Mouse (Mus musculus): ENCODE measurements around the gene Tmem161b.
"Not testable (repeated sequence)": the region's sequence is repeated elsewhere in the genome, so short reads cannot be mapped to it uniquely, and the experiment has no call there.

The Tmem161b gene

GRCm38 (mm10) chr13:84221820-84222681, at the start of gene Tmem161b:
Tmem161b (plus strand) TSS chr13:84222296.
- DNase-seq (ENCODE audit: low spot score): peak; percentile 86

- DNase-seq (ENCODE audit: low spot score): not testable (repeated sequence)
Observed at GRCm38 (mm10) chr13:84185835-84186234, 36.3 kb upstream of the Tmem161b start.

GRCm38 (mm10) chr13:84192723-84193122, 29.4 kb upstream of the Tmem161b start:
- DNase-seq (ENCODE audit: low spot score): no peak

GRCm38 (mm10) chr13:84222682-84222992, 541 bp downstream of the Tmem161b start:
- no peak for DNase-seq (ENCODE audit: low spot score)

GRCm38 (mm10) chr13:84223018-84223417, 922 bp downstream of the Tmem161b start:
- no peak for DNase-seq (ENCODE audit: low spot score)

GRCm38 (mm10) chr13:84234019-84234418, 11.9 kb downstream of the Tmem161b start:
- DNase-seq (ENCODE audit: low spot score): no peak

GRCm38 (mm10) chr13:84236768-84237167, 14.7 kb downstream of the Tmem161b start:
- no peak for DNase-seq (ENCODE audit: low spot score)

GRCm38 (mm10) chr13:84238184-84238583, 16.1 kb downstream of the Tmem161b start:
- DNase-seq (ENCODE audit: low spot score): no peak

- no peak for DNase-seq (ENCODE audit: low spot score)
Observed at GRCm38 (mm10) chr13:84248065-84248464, 26.0 kb downstream of the Tmem161b start.

- no peak for DNase-seq (ENCODE audit: low spot score)
Observed at GRCm38 (mm10) chr13:84251295-84251694, 29.2 kb downstream of the Tmem161b start.

GRCm38 (mm10) chr13:84255047-84255446, 33.0 kb downstream of the Tmem161b start:
- no peak for DNase-seq (ENCODE audit: low spot score)

GRCm38 (mm10) chr13:84264418-84264817, 42.3 kb downstream of the Tmem161b start:
- DNase-seq (ENCODE audit: low spot score): not testable (repeated sequence)

GRCm38 (mm10) chr13:84276246-84276645, 54.1 kb downstream of the Tmem161b start:
- no peak for DNase-seq (ENCODE audit: low spot score)

GRCm38 (mm10) chr13:84280352-84280751, 58.3 kb downstream of the Tmem161b start:
- no peak for DNase-seq (ENCODE audit: low spot score)

GRCm38 (mm10) chr13:84282966-84283365, 60.9 kb downstream of the Tmem161b start:
- no peak for DNase-seq (ENCODE audit: low spot score)

- no peak for DNase-seq (ENCODE audit: low spot score)
Observed at GRCm38 (mm10) chr13:84284764-84285558, 62.9 kb downstream of the Tmem161b start.

- DNase-seq (ENCODE audit: low spot score): no peak
Observed at GRCm38 (mm10) chr13:84285559-84285945, 63.5 kb downstream of the Tmem161b start.

- DNase-seq (ENCODE audit: low spot score): no peak
Observed at GRCm38 (mm10) chr13:84299445-84300053, 77.5 kb downstream of the Tmem161b start.

- DNase-seq (ENCODE audit: low spot score): no peak
Observed at GRCm38 (mm10) chr13:84343272-84343671, 121.2 kb downstream of the Tmem161b start.

- DNase-seq (ENCODE audit: low spot score): no peak
Observed at GRCm38 (mm10) chr13:84343691-84344495, 121.8 kb downstream of the Tmem161b start.

GRCm38 (mm10) chr13:84344711-84345110, 122.6 kb downstream of the Tmem161b start:
- no peak for DNase-seq (ENCODE audit: low spot score)

GRCm38 (mm10) chr13:84345114-84345513, 123.0 kb downstream of the Tmem161b start:
- no peak for DNase-seq (ENCODE audit: low spot score)

Measured in ovary, postnatal 36 days (tissue).